ENCODE assay signal across 8 mouse cellular contexts in genomic region chr1:125434485-125435001, GRCm38 (mm10). TPM values are rescaled to one million over a fixed set of nuclear protein-coding genes. Genes with fewer than 3 reads are reported as not detected.
DNase-seq lines count a peak whose midpoint lies in the region; ATAC-seq and TF ChIP-seq lines count a peak whose summit lies in the region.

No protein-coding gene starts in this region.

- peaks cover 10% of the 10 kb centered on the region for H3K4me1 ChIP-seq in embryonic fibroblast, embryonic 13.5 days (ENCODE audit: control insufficient read depth, insufficient read depth, low read length)
- peaks cover 34% of the 10 kb centered on the region for H3K4me1 ChIP-seq in heart, embryonic 16.5 days (ENCODE audit: control insufficient read depth, insufficient read depth, low read length)
- H3K4me1 ChIP-seq in liver, embryonic 15.5 days (replicated peaks), result peaks cover 44% of the 10 kb centered on the region
- peaks cover 8% of the 10 kb centered on the region for H3K4me1 ChIP-seq in neural tube, embryonic 12.5 days

- under 1% methylated on average over 25 of the region's 25 CpGs for WGBS in heart, embryonic 16.5 days
- under 1% methylated on average over 25 of the region's 25 CpGs for WGBS in liver, embryonic 15.5 days (ENCODE audit: insufficient replicate concordance)
- WGBS in neural tube, embryonic 12.5 days, result under 1% methylated on average over 25 of the region's 25 CpGs

- no peak for TF ChIP-seq CTCF in embryonic fibroblast, embryonic 13.5 days (IDR thresholded peaks at IDR 0.05; ENCODE audit: borderline replicate concordance, insufficient read depth, low read length)

- H3K27ac ChIP-seq in embryonic fibroblast, embryonic 13.5 days (ENCODE audit: insufficient read depth, low read length), result peak overlapping the region; percentile 98
- H3K27ac ChIP-seq in heart, embryonic 16.5 days (ENCODE audit: low read length), result peak overlapping the region; percentile 99
- peak overlapping the region; percentile 95 for H3K27ac ChIP-seq in liver, embryonic 15.5 days (replicated peaks)
- peak overlapping the region; percentile 97 for H3K27ac ChIP-seq in neural tube, embryonic 12.5 days

- peak; percentile 90 for DNase-seq in A20 (ENCODE audit: low read depth, low spot score)
- DNase-seq in adrenal gland, postnatal 10 days, result peak; percentile 58
- peak; percentile 65 for DNase-seq in kidney, postnatal 14 days
- peak; percentile 54 for DNase-seq in telencephalon, adult 2 months (ENCODE audit: low read depth, low spot score)

- no peak for ATAC-seq in heart, embryonic 16.5 days (replicated peaks; ENCODE audit: extremely low read depth, insufficient read depth, low FRiP score)
- ATAC-seq in liver, embryonic 15.5 days (ENCODE audit: insufficient read depth), result 0 out of 2 replicates have a peak, but pooled peaks have one; percentile 4
- peak; percentile 19 for ATAC-seq in neural tube, embryonic 12.5 days (ENCODE audit: low FRiP score, low read depth)

- H3K9ac ChIP-seq in heart, embryonic 16.5 days (ENCODE audit: low read length), result peak overlapping the region; percentile 97
- H3K9ac ChIP-seq in liver, embryonic 15.5 days, result peak overlapping the region; percentile 96
- peak overlapping the region; percentile 93 for H3K9ac ChIP-seq in neural tube, embryonic 12.5 days

- peak overlapping the region; percentile 74 for H3K4me2 ChIP-seq in heart, embryonic 16.5 days (ENCODE audit: low read depth, low read length)
- peak overlapping the region; percentile 79 for H3K4me2 ChIP-seq in liver, embryonic 15.5 days
- H3K4me2 ChIP-seq in neural tube, embryonic 12.5 days (replicated peaks), result peak overlapping the region; percentile 69

- no peaks in the 10 kb centered on the region for H3K9me3 ChIP-seq in heart, embryonic 16.5 days (replicated peaks; ENCODE audit: control insufficient read depth, low read length)
- no peaks in the 10 kb centered on the region for H3K9me3 ChIP-seq in liver, embryonic 15.5 days (replicated peaks)
- H3K9me3 ChIP-seq in neural tube, embryonic 12.5 days, result no peaks in the 10 kb centered on the region

- H3K4me3 ChIP-seq in embryonic fibroblast, embryonic 13.5 days (ENCODE audit: insufficient read depth, low read length), result peak overlapping the region; percentile 89
- peak overlapping the region; percentile 92 for H3K4me3 ChIP-seq in heart, embryonic 16.5 days (ENCODE audit: low read length)
- H3K4me3 ChIP-seq in liver, embryonic 15.5 days (replicated peaks), result peak overlapping the region; percentile 91
- H3K4me3 ChIP-seq in neural tube, embryonic 12.5 days, result peak overlapping the region; percentile 82

- TF ChIP-seq POLR2A in embryonic fibroblast, embryonic 13.5 days (IDR thresholded peaks at IDR 0.05; ENCODE audit: low read depth, low read length), result peak; percentile 83

- no peaks in the 10 kb centered on the region for H3K27me3 ChIP-seq in heart, embryonic 16.5 days (ENCODE audit: control insufficient read depth, insufficient read depth, low read length)
- no peaks in the 10 kb centered on the region for H3K27me3 ChIP-seq in liver, embryonic 15.5 days
- no peaks in the 10 kb centered on the region for H3K27me3 ChIP-seq in neural tube, embryonic 12.5 days (replicated peaks)

- H3K36me3 ChIP-seq in heart, embryonic 16.5 days (ENCODE audit: control insufficient read depth, insufficient read depth), result no peaks in the 10 kb centered on the region
- no peaks in the 10 kb centered on the region for H3K36me3 ChIP-seq in liver, embryonic 15.5 days (replicated peaks)
- H3K36me3 ChIP-seq in neural tube, embryonic 12.5 days, result no peaks in the 10 kb centered on the region

RNA-seq across cellular contexts. Expression of gene Actr3, which starts 1.0 kb away (rescaled TPM):
- 100 to 1,000 TPM; 184 to 187 TPM for total RNA-seq in adrenal gland, postnatal 10 days (2021)
- polyA plus RNA-seq in embryonic fibroblast, embryonic 13.5 days (2011; ENCODE audit: insufficient read length, low read depth, missing spikeins), result 452 and 485 TPM in 2 replicates
- polyA plus RNA-seq in heart, embryonic 16.5 days (2015; fragmentation: Nextera tagmentation; extraction: Ambion mirVana), result 310 and 348 TPM in 2 replicates
- polyA plus RNA-seq in liver, embryonic 15.5 days (2015; fragmentation: Nextera tagmentation; extraction: Ambion mirVana), result 127 and 133 TPM in 2 replicates
- polyA plus RNA-seq in neural tube, embryonic 12.5 days (2016; fragmentation: Nextera tagmentation; extraction: Ambion mirVana), result 244 and 258 TPM in 2 replicates
